In the genomic region with DNA sequence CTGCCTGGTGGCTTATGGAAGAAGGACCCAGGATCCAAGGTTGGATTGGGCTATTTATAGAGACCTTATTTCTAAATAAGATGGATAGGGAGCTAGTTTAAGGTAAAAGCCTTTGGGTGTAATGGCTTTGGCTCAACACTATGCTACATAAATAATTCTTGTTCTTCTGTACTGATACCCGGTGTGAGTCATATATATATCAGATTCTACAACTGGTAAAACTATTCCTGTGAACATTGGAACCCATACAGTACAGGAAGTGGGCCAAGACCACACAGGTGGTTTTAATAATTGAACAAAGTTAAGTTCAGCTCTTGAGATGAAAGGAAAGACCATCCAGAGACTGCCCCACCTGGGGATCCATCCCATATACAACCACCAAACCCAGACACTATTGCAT, we compare ENCODE assay signal across 10 mouse cellular contexts. TPM values are rescaled to one million over a fixed set of nuclear protein-coding genes. Genes with fewer than 3 reads are reported as not detected.
DNase-seq lines count a peak whose midpoint lies in the region; ATAC-seq lines count a peak whose summit lies in the region.
"Had no signal": no experiment of that assay in that cellular context is flagged by ENCODE, and none has a peak within 500 bp of the region (broad histone marks: within the 10 kb centered on the region; RNA-seq: fewer than 3 reads in every experiment).

No protein-coding gene starts in this region.

- 0 out of 2 replicates have a peak, but pooled peaks cover 3% of the 10 kb centered on the region for H3K4me1 ChIP-seq in heart, embryonic 11.5 days (ENCODE audit: control insufficient read depth, insufficient read depth, low read length)
- H3K4me1 ChIP-seq in lung, embryonic 16.5 days (replicated peaks; ENCODE audit: control insufficient read depth, insufficient read depth, low read length) = peaks cover 5% of the 10 kb centered on the region
- H3K4me1 ChIP-seq in hindbrain, embryonic 16.5 days (ENCODE audit: control insufficient read depth, insufficient read depth, low read depth, low read length) = peaks cover 8% of the 10 kb centered on the region
- H3K4me1 ChIP-seq in neural tube, embryonic 13.5 days (replicated peaks) = peaks cover 8% of the 10 kb centered on the region

- no peak overlapping the region for H3K27ac ChIP-seq in heart, embryonic 11.5 days (ENCODE audit: low read depth, low read length)
- H3K27ac ChIP-seq in lung, embryonic 16.5 days (ENCODE audit: low read length) = no peak overlapping the region
- no peak overlapping the region for H3K27ac ChIP-seq in hindbrain, embryonic 16.5 days (ENCODE audit: low read depth, low read length)
- no peak overlapping the region for H3K27ac ChIP-seq in neural tube, embryonic 13.5 days (replicated peaks)

- WGBS in heart, embryonic 11.5 days (ENCODE audit: insufficient replicate concordance) = 73% methylated on average over 1 of the region's 1 CpGs
- WGBS in lung, embryonic 16.5 days = 82% methylated on average over 1 of the region's 1 CpGs
- WGBS in hindbrain, embryonic 16.5 days = 94% methylated on average over 1 of the region's 1 CpGs
- WGBS in neural tube, embryonic 13.5 days = 80% methylated on average over 1 of the region's 1 CpGs

- H3K27me3 ChIP-seq in heart, embryonic 11.5 days (ENCODE audit: control insufficient read depth, insufficient read depth, low read length) = no peaks in the 10 kb centered on the region
- H3K27me3 ChIP-seq in lung, embryonic 16.5 days (ENCODE audit: control insufficient read depth, insufficient read depth, low read depth, low read length) = no peaks in the 10 kb centered on the region
- H3K27me3 ChIP-seq in hindbrain, embryonic 16.5 days (replicated peaks; ENCODE audit: control insufficient read depth, insufficient read depth, low read length) = no peaks in the 10 kb centered on the region
- no peaks in the 10 kb centered on the region for H3K27me3 ChIP-seq in neural tube, embryonic 13.5 days

- no peak for DNase-seq in heart, adult 11 months
- no peak for DNase-seq in lung, adult 18-20 months
- DNase-seq in urinary bladder, adult 18-20 months (ENCODE audit: low spot score in 2 of 2) = no peak
- no peak for DNase-seq in ovary, postnatal 36 days (ENCODE audit: low spot score)

- no peak overlapping the region; the same call in 1 of the 2 replicates for H3K4me3 ChIP-seq in heart, embryonic 11.5 days (ENCODE audit: low read depth, low read length)
- no peak overlapping the region for H3K4me3 ChIP-seq in lung, embryonic 16.5 days (ENCODE audit: low read length)
- H3K4me3 ChIP-seq in hindbrain, embryonic 16.5 days (ENCODE audit: low read length) = no peak overlapping the region
- H3K4me3 ChIP-seq in neural tube, embryonic 13.5 days = no peak overlapping the region

- peak; percentile 43; the same call in 1 of the 2 replicates for ATAC-seq in heart, embryonic 11.5 days (replicated peaks; ENCODE audit: insufficient number of reproducible peaks, low FRiP score, low TSS enrichment)
- ATAC-seq in lung, embryonic 16.5 days (ENCODE audit: low read depth) = no peak
- no peak for ATAC-seq in hindbrain, embryonic 16.5 days
- peak; percentile 28; the same call in 1 of the 2 replicates for ATAC-seq in neural tube, embryonic 13.5 days (ENCODE audit: low read depth)

- no peak overlapping the region for H3K4me2 ChIP-seq in heart, embryonic 11.5 days
- peak overlapping the region; percentile 76; the same call in 1 of the 2 replicates for H3K4me2 ChIP-seq in lung, embryonic 16.5 days (ENCODE audit: low read depth, low read length)
- H3K4me2 ChIP-seq in hindbrain, embryonic 16.5 days (ENCODE audit: low read length) = peak overlapping the region; percentile 83; the same call in 1 of the 2 replicates
- peak overlapping the region; percentile 76; the same call in 1 of the 2 replicates for H3K4me2 ChIP-seq in neural tube, embryonic 13.5 days

- H3K9me3 ChIP-seq in heart, embryonic 11.5 days (replicated peaks; ENCODE audit: control insufficient read depth, low read length) = no peaks in the 10 kb centered on the region
- H3K9me3 ChIP-seq in lung, embryonic 16.5 days (ENCODE audit: control insufficient read depth, low read length) = no peaks in the 10 kb centered on the region
- no peaks in the 10 kb centered on the region for H3K9me3 ChIP-seq in hindbrain, embryonic 16.5 days (ENCODE audit: control insufficient read depth, low read length)
- no peaks in the 10 kb centered on the region for H3K9me3 ChIP-seq in neural tube, embryonic 13.5 days

- H3K36me3 ChIP-seq in heart, embryonic 11.5 days (ENCODE audit: control insufficient read depth, insufficient read depth, low read length) = peaks cover 2% of the 10 kb centered on the region; the same call in 1 of the 2 replicates
- H3K36me3 ChIP-seq in lung, embryonic 16.5 days (ENCODE audit: control insufficient read depth, insufficient read depth, low read length) = no peaks in the 10 kb centered on the region
- no peaks in the 10 kb centered on the region for H3K36me3 ChIP-seq in hindbrain, embryonic 16.5 days (ENCODE audit: control insufficient read depth, insufficient read depth, low read length)
- peaks cover 3% of the 10 kb centered on the region for H3K36me3 ChIP-seq in neural tube, embryonic 13.5 days

- H3K9ac ChIP-seq in heart, embryonic 11.5 days (ENCODE audit: low read depth, low read length) = no peak overlapping the region
- no peak overlapping the region; the same call in 1 of the 2 replicates for H3K9ac ChIP-seq in lung, embryonic 16.5 days (ENCODE audit: low read length)
- H3K9ac ChIP-seq in hindbrain, embryonic 16.5 days (ENCODE audit: low read depth, low read length) = no peak overlapping the region
- H3K9ac ChIP-seq in neural tube, embryonic 13.5 days = no peak overlapping the region

RNA-seq across cellular contexts. Expression of a gene that starts 0.6 kb away (rescaled TPM):
- 9.3 and 10.7 TPM in 2 replicates for polyA plus RNA-seq in heart, embryonic 11.5 days (2014; fragmentation: Nextera tagmentation; extraction: Ambion mirVana)
- 13.3 and 14.9 TPM in 2 replicates for polyA plus RNA-seq in lung, embryonic 16.5 days (2015; fragmentation: Nextera tagmentation; extraction: Ambion mirVana)
- 9.8 and 10.5 TPM in 2 replicates for polyA plus RNA-seq in hindbrain, embryonic 16.5 days (2015; fragmentation: Nextera tagmentation; extraction: Ambion mirVana)
- polyA plus RNA-seq in neural tube, embryonic 13.5 days (2015; fragmentation: Nextera tagmentation; extraction: Ambion mirVana) = 12.8 and 14.2 TPM in 2 replicates

RNA-seq across cellular contexts. Expression of a gene that starts 16.9 kb away (rescaled TPM):
- polyA plus RNA-seq in heart, embryonic 11.5 days (2014; fragmentation: Nextera tagmentation; extraction: Ambion mirVana) = 1.6 and 2.8 TPM in 2 replicates
- polyA plus RNA-seq in lung, embryonic 16.5 days (2015; fragmentation: Nextera tagmentation; extraction: Ambion mirVana) = 3.5 and 3.6 TPM in 2 replicates
- 3.2 and 3.3 TPM in 2 replicates for polyA plus RNA-seq in hindbrain, embryonic 16.5 days (2015; fragmentation: Nextera tagmentation; extraction: Ambion mirVana)
- 2.5 TPM in 2 replicates for polyA plus RNA-seq in neural tube, embryonic 13.5 days (2015; fragmentation: Nextera tagmentation; extraction: Ambion mirVana)

RNA-seq across cellular contexts. Expression of a gene that starts 25.0 kb away (rescaled TPM):
- polyA plus RNA-seq in heart, embryonic 11.5 days (2014; fragmentation: Nextera tagmentation; extraction: Ambion mirVana) = not detected in 2 replicates
- not detected in 2 replicates for polyA plus RNA-seq in lung, embryonic 16.5 days (2015; fragmentation: Nextera tagmentation; extraction: Ambion mirVana)
- polyA plus RNA-seq in hindbrain, embryonic 16.5 days (2015; fragmentation: Nextera tagmentation; extraction: Ambion mirVana) = 0.16 TPM in 1 of 2 replicates, not detected in the other
- polyA plus RNA-seq in neural tube, embryonic 13.5 days (2015; fragmentation: Nextera tagmentation; extraction: Ambion mirVana) = not detected in 2 replicates
- polyA plus RNA-seq: C2C12, macrophage had no signal

RNA-seq across cellular contexts. Expression of a gene that starts 25.1 kb away (rescaled TPM):
- 17.4 and 19.6 TPM in 2 replicates for polyA plus RNA-seq in heart, embryonic 11.5 days (2014; fragmentation: Nextera tagmentation; extraction: Ambion mirVana)
- 20.9 and 21.9 TPM in 2 replicates for polyA plus RNA-seq in lung, embryonic 16.5 days (2015; fragmentation: Nextera tagmentation; extraction: Ambion mirVana)
- 32.6 and 37.6 TPM in 2 replicates for polyA plus RNA-seq in hindbrain, embryonic 16.5 days (2015; fragmentation: Nextera tagmentation; extraction: Ambion mirVana)
- 31.8 and 33.5 TPM in 2 replicates for polyA plus RNA-seq in neural tube, embryonic 13.5 days (2015; fragmentation: Nextera tagmentation; extraction: Ambion mirVana)

RNA-seq across cellular contexts. Expression of a gene that starts 49.5 kb away (rescaled TPM):
- 6.2 and 6.4 TPM in 2 replicates for polyA plus RNA-seq in heart, embryonic 11.5 days (2014; fragmentation: Nextera tagmentation; extraction: Ambion mirVana)
- 10.8 and 12.0 TPM in 2 replicates for polyA plus RNA-seq in lung, embryonic 16.5 days (2015; fragmentation: Nextera tagmentation; extraction: Ambion mirVana)
- 5.7 and 7.1 TPM in 2 replicates for polyA plus RNA-seq in hindbrain, embryonic 16.5 days (2015; fragmentation: Nextera tagmentation; extraction: Ambion mirVana)
- polyA plus RNA-seq in neural tube, embryonic 13.5 days (2015; fragmentation: Nextera tagmentation; extraction: Ambion mirVana) = 5.6 and 6.5 TPM in 2 replicates

Comparison
In these comparisons a context has a peak if more than half of its experiments do, and no peak if none do; other contexts are left out.
1. ATAC-seq: peak in heart, embryonic 11.5 days (single experiment) and neural tube, embryonic 13.5 days (single experiment); none in lung, embryonic 16.5 days (single experiment) and hindbrain, embryonic 16.5 days (single experiment).